Mouse (Mus musculus): ENCODE measurements around the gene Scp2.

Gene Scp2

DNA sequence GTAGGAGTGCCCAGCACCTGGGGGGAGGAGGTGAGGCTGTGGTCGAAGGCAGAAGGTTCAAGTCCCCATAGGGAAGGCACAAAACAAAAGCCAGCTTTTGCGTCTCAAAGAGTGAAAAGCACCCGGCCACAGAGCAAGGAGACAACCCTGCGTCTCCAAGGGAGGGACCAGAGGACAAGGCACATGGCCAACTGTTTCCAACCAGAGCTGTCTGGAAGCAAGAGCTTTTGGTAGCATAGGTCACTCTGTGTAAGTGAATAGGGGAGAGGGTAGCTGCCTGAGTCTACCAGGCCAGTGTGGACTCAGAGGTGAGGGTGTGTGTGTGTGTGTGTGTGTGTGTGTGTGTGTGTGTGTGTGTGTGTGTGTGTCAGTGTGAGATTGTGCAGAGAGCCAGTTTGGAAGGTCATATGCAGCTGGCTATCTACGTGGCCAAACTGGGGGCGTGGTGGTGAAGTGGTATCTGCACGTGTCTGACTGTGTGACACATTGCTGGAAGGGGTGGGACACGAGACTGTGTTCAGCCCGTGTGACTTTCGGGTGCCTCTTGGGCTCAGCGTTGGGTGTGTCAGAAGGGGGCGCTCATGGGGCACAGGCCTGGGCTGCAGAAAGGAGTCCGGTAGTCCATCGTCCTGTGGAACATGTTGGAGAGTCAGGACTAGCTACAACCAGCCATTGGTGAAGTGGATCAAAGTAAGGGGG lies 129.6 kb downstream of the Scp2 start:
- DNase-seq = peak; percentile 54

DNA sequence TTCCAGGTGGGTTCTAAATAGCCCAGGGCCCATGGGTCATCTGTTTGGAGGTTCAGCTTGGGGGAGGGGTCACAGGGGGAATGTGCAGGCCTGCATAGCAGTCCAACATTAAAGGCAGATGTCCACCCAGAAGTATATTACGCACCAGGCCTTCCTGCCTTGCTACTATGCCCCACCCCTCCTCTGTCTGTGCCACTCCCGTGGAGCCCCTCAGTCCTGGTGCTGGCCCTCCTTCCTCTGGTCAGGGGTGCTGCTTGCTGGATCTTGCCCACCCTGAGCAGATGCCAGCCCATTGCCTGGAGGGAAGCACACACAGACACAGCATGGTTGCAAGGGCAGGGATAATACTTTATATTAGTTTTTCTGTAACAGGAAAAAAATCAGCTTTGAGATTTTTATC lies 130.3 kb downstream of the Scp2 start:
- no peak for DNase-seq

DNA sequence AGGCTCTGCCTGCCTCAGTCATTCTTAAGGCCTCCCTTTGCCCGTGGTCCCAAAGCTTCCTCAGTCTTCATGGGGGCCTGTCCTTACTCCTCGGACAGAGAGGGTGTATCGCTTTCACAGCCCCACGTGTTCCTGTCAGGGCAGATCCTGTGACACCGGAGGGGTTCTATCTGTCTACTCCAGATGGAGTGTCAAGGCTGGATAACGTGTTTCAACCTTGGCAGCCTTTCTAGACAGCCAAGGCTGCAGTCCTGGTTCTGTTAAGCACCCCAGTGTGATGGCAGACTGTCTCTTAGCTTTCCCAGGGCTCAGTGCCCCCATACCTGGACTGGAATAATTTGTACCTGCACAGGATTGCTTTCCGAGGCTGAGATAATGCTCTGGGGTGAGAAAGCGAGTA lies 136.3 kb downstream of the Scp2 start:
- no peak for DNase-seq

DNA sequence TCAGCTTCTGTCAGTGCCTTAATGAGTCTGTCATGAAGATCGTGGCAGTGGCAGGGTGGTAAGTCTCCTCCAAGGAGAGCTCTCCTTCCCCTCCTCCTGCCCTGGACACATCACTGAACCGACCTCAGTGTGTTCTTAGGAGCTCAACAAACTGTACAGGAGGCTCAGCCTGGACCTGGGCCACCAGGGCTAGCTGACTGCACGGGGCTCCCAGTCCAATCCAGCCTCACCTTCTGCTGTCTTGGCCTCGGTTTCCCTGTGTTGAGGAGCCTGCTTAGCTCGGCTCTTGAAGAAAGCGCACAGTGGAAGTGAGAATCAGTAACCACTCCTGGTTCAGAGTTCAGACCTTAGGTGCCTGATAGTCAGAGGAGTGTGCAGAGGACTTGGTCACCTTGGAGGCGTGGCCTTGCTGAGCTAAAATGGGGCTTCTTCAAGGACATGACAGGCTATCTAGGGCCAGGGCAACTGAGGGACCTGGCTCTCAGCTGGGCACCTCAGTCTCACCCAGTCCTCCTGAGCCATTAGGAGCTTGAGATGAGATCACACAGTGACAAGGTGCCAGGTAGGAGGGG lies 137.2 kb downstream of the Scp2 start:
- DNase-seq = no peak

DNA sequence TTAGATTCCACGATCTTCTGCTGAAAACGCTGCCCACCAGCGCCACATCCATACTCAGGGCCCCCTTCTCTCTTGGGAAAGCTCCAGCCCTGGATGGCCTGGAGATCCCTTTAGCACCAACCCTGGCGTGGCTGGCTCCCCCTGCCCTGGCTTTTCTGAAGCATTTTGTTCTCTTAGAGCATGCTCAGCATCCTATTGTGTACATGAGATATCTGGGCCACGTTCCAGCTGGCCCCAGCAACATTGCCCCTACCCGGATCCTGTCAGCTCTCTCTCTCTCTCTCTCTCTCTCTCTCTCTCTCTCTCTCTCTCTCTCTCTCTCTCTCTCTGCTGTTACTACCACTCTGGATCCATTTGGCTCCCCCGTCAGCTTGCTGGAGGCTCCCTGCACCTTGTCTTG lies 139.5 kb downstream of the Scp2 start:
- no peak for DNase-seq

DNA sequence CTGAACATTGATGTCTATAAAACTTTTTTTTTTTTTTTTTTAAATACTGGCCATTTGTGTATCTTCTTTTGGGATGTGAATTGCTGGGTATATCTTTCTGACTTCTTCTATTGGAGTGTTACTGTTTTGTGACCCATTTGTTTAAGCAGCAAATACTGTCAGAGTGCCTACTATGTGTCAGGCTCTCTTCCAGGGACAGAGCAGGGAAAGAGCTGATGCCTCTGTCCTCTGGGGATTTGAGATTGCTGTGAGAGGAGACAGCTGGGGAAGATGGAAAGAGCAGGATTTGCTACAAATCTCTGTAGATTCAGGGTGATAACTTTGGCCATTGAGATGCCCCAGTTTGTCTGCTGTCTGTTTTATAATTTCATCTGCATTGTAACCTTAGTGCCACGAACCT lies 145.4 kb downstream of the Scp2 start:
- DNase-seq = no peak

DNA sequence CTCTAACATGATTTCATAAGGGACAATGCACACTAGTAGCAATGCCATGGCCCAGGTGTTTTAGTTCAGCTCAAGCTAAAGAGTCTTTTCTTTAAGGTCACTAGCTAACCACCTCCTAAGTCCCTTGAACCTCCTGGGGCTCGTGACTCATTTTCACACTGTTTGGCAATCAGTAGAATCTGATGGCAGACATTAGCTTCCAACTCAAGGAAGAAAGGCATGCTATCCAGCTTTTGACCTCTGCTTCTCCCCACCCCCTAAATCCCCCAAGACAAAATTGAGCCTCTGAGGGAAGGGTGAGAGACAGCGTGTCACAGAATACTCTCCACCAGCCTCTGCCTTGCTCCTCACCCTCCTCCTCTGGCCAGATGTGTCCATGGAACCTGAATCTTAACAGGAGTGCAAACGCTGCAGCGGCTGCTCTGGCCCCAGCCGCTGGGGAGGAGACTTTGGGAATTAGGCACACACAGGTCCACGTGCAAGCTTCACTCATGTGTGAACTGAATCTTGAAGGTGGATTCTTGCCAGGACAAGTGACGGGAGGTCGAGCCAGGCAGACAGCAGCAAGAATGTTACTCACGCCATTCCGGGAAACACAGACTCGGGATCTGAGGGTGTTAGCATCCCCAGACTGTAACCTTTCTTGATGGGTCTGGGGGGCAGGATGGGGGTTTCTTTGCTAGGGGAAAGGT lies 146.0 kb downstream of the Scp2 start:
- no peak for DNase-seq

DNA sequence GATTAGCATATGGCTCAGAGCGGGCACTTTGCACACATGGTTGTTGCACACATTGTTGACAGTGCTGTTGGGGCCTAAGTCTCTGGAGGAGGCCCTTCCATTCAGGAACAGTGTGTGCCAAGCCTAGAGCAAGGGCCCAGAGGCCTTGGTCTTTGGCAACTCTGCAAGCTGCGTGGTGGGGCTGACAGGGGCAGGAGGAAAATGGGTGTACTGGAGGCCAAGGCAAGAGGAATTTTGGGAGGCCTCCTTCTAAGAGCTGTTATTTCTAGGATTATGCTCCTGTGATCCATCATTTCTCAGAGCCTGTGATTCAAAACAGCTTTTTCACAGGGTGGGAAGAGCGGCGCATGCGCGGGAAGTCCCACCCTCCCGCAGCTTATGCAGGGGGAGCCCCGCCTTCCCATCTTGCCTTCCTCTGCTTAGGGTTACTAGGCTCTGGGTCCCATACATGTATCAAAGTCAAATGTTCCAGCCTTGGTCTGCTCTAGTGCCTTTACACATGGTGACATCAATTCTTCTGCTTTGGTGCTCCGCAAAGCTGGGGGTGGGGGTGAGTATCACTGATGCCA lies 148.3 kb downstream of the Scp2 start:
- DNase-seq = no peak

DNA sequence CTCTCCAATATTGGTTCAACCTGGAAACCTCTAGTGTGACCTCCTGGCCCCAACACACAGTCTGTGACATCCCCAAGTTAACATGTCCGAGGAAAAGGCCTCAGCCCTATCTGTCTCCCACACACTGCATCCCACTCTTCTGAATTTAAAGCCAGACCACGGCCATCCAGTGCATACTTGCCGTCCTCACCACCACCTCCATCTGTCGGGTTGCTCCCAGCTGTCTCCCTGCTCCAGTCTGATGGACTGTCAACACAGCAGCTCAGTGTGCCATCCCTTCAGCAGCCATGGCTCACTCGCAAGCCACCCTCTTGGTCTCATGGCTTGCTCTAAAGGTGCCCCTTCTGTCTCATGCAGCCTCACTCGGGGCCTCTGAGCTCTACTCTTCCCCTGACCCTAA lies 149.1 kb downstream of the Scp2 start:
- no peak for DNase-seq

DNA sequence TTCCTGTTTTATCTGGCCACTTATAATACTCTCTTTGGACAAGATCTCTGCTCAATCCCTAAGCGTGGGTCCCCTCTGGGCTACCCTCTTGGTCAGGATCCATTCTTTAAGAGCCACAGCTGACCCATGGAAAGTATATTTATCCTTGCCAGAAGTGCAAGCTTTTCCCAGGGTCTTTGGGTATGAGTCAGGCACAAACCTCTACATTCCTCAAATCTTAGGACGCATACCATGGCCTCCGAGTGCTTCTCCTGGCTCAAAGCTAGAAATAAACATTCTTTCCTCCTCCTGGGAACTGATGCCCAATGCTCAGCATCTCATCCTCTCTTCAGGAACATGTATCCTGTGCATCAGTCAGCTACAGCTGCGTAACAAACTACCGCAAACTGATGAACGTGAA lies 149.8 kb downstream of the Scp2 start:
- no peak for DNase-seq

Data from liver (tissue).